Mouse (Mus musculus) layer of hippocampus, adult 9-10 months (tissue): ENCODE results near the gene Pcdh8.
A peak's percentile ranks its signal among the peaks of the same experiment; 100 is the strongest.

Source experiments
- DNase-seq: peaks from one replicate; pipeline ENCODE4 v3.0.0; 2022; ENCODE audit warnings: low spot score

Pcdh8 gene

GRCm38 (mm10) chr14:79754157-79754556 lies 17.0 kb downstream of the Pcdh8 start:
- no peak for DNase-seq

- DNase-seq: no peak
Observed at GRCm38 (mm10) chr14:79753733-79754132, 17.4 kb downstream of the Pcdh8 start.

- DNase-seq: no peak
Observed at GRCm38 (mm10) chr14:79740515-79740914, 30.6 kb downstream of the Pcdh8 start.

- no peak for DNase-seq
Observed at GRCm38 (mm10) chr14:79738441-79738840, 32.7 kb downstream of the Pcdh8 start.

DNA sequence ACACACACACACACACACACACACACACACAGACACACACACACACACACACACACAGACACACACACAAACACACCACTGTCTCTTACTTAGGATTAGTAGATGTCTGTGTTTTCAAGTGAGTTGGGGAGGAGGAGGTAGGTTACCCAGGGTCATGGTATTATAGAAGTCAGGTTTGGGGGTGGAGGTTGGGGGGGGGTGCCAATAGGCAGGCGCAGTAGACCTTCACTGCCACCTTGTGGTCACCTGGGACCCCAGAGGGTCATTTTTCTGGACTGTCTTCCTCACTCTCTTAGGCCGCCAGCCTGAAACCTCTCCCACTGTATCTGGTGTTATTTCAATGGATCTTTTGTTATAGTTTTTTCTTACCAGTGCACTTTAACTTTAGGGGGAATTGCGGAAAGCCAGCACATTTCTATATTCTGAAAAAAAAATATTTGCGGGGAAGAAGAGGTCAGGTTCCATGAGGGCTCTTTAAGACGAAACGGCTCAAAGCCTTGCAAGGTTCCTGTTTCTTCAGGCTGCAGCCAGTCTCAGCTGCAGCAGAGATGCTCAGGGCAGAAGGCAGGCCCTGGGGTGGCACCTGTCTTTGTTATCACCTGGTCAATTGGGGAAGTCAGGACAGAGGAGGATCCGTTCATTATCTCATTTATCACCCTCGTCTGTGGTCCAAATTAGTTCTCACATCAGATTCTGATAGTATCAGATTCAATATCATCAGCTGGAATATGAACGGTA lies 33.3 kb downstream of the Pcdh8 start:
- no peak for DNase-seq

DNA sequence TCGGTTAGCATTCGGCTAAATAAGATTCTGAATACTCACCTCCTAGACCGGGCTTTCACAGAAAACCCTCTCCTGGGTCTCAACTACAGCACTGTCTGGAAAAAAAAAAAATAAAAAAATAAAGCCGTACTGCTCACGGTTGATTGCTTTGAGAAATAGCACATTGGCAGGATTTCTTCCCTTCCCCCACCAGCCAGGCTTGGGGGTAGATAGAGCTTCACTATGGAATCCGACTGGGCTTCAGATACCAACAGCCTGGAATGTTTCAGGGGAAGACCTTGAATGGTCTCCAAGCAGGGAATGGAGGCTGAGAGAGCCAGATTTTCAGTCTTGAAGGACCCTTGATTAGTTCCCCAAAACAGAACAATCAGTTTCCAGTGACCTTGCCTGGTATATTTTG lies 34.3 kb downstream of the Pcdh8 start:
- DNase-seq: no peak

DNA sequence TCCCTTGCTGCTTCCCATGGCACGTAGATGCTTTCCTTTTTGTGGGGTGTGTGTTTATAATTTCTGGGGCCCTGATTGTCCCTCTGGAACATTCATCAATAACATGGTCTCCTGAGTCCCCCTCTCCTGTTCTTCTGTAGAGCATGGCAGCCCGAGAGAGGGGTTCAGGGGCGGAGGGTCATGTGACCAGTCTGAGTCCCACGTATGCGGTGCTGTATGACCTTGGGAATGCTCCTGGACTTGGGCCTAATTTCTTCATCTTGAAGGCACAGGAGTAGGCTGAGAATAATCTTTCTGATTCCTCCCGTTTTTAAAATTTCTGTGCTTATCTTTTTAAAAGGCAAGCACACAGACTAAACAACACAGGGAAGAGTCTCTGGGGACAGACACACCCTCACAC lies 37.6 kb downstream of the Pcdh8 start:
- DNase-seq: no peak

DNA sequence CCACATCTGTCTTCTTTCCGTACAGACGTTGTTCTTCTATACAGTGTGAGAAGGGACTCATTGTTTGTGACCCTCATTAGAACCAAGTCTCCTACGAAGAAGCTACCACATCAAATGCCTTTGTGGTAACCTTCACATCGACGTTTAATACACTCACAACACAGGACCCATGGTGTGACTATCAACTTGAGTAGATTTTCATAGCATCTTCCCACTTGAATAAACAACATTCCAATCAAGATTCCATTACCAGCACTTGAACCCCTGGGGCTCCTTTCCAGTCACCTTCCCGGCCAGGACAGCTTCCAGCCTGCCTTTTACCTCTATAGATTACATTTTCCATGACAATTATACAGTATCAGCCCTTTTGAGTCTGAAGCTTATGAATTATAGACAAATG lies 42.3 kb downstream of the Pcdh8 start:
- no peak for DNase-seq

GRCm38 (mm10) chr14:79724002-79724681 lies 47.0 kb downstream of the Pcdh8 start:
- DNase-seq: peak; percentile 76

DNA sequence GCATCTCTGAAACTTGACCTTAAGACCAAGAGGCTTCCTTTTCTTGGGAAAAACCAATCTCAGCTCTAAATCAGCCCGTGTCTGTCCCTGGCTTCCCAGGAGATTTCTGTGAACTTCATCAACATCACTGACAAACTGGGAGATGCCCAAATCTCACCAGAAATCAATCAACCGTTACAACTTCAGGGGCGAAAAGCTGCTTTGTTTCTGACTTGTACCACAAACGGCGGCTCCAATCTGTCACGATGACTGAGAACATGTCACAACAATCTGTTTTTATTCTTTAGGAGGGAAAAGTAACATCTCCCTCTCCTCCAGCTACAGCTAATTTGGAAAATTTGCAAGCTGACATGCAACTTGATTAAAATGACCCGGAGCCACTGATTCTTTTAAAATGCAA lies 48.9 kb downstream of the Pcdh8 start:
- peak; percentile 38 for DNase-seq
